Mouse (Mus musculus) MEL (cell line): ENCODE data around the gene Cbx5.

Experiments
- CTCF ChIP-seq, 3 experiments: IDR thresholded peaks in 2 of 3; conservative IDR thresholded peaks in 1 of 3; 2 replicates each; pipeline ENCODE4 v1.5.1; 2011 to 2012; ENCODE audit warnings: low read length in 3 of 3, low read depth in 2 of 3, mild to moderate bottlenecking in 2 of 3, improper control_type of control experiment in 1 of 3, inconsistent platforms in 1 of 3, mixed read lengths in 1 of 3, moderate library complexity in 1 of 3; ENCODE audit not compliant: control insufficient read depth in 1 of 3, insufficient read depth in 1 of 3, poor library complexity in 1 of 3, severe bottlenecking in 1 of 3
- EP300 ChIP-seq, 2 experiments: IDR thresholded peaks; 2 replicates each; pipeline ENCODE4 v1.6.1; 2011; ENCODE audit warnings: improper control_type of control experiment in 2 of 2, low read length in 2 of 2, low read depth in 1 of 2, mild to moderate bottlenecking in 1 of 2
- KAT2A ChIP-seq: conservative IDR thresholded peaks from 2 replicates; pipeline ENCODE4 v1.6.1; 2012; ENCODE audit warnings: low read depth, low read length, improper control_type of control experiment, inconsistent platforms
- MAZ ChIP-seq: IDR thresholded peaks from 2 replicates; pipeline ENCODE4 v1.6.1; 2012; ENCODE audit warnings: low read depth, mild to moderate bottlenecking, inconsistent platforms, low read length, improper control_type of control experiment
- MYC ChIP-seq: IDR thresholded peaks from 2 replicates; pipeline ENCODE4 v1.6.1; 2011; ENCODE audit warnings: low read depth, mild to moderate bottlenecking, low read length, improper control_type of control experiment, moderate library complexity
- POLR2A ChIP-seq, 2 experiments: IDR thresholded peaks; 2 replicates each; pipeline ENCODE4 v1.6.1; 2011 to 2012; ENCODE audit warnings: low read length in 2 of 2, mild to moderate bottlenecking in 2 of 2, control low read depth in 1 of 2, improper control_type of control experiment in 1 of 2, low read depth in 1 of 2, moderate library complexity in 1 of 2; ENCODE audit not compliant: control insufficient read depth in 1 of 2, insufficient read depth in 1 of 2, poor library complexity in 1 of 2
- POLR2AphosphoS5 ChIP-seq: IDR thresholded peaks from 2 replicates; pipeline ENCODE4 v1.6.1; 2012; ENCODE audit warnings: low read depth, borderline replicate concordance, mild to moderate bottlenecking, inconsistent platforms, low read length, moderate library complexity, mixed read lengths
- USF2 ChIP-seq, 2 experiments: IDR thresholded peaks; 2 replicates each; pipeline ENCODE4 v1.6.1; 2011 to 2012; ENCODE audit warnings: improper control_type of control experiment in 2 of 2, low read length in 2 of 2, borderline replicate concordance in 1 of 2, inconsistent platforms in 1 of 2, low read depth in 1 of 2, mild to moderate bottlenecking in 1 of 2; ENCODE audit not compliant: insufficient read depth in 1 of 2

GRCm38 (mm10) chr15:103202088-103202793 is 37.4 kb downstream of the Cbx5 start:
- TF ChIP-seq USF2 (IDR thresholded peaks at IDR 0.05; ENCODE audit: borderline replicate concordance in 1 of 2, insufficient read depth in 1 of 2, low read depth in 1 of 2, low read length in 2 of 2) (no peak), KAT2A (no peak), MYC (no peak), CTCF (IDR thresholded peaks at IDR 0.05 in 2 of 3, conservative IDR thresholded peaks at IDR 0.05 in 1 of 3; ENCODE audit: control insufficient read depth in 1 of 3, insufficient read depth in 1 of 3, low read depth in 2 of 3, low read length in 3 of 3, poor library complexity in 1 of 3, severe bottlenecking in 1 of 3) (no peak), MAZ (no peak), POLR2AphosphoS5 (no peak), EP300 (IDR thresholded peaks at IDR 0.05; ENCODE audit: low read depth in 1 of 2, low read length in 2 of 2) (no peak), POLR2A (IDR thresholded peaks at IDR 0.05; ENCODE audit: control insufficient read depth in 1 of 2, insufficient read depth in 1 of 2, low read depth in 1 of 2, low read length in 2 of 2, poor library complexity in 1 of 2) (no peak)
